Mouse (Mus musculus) heart, adult 2 months (tissue): ENCODE results near the gene Atxn7l1.

Source experiments
- CTCF ChIP-seq: fragments of 200-600 bp; IDR thresholded peaks from 2 replicates; pipeline ENCODE4 v1.8.1; 2022; ENCODE audit warnings: antibody characterized with exemption, mild to moderate bottlenecking, moderate library complexity
- EP300 ChIP-seq: fragments of 200-500 bp; IDR thresholded peaks from 2 replicates; pipeline ENCODE4 v1.6.1; 2011; ENCODE audit warnings: low read depth, low read length, control low read depth; ENCODE audit not compliant: insufficient read depth
- POLR2A ChIP-seq: fragments of 200-500 bp; IDR thresholded peaks from 2 replicates; pipeline ENCODE4 v1.6.1; 2011; ENCODE audit warnings: mild to moderate bottlenecking, low read depth, low read length, control low read depth; ENCODE audit not compliant: insufficient read depth

- no peak for TF ChIP-seq CTCF
- TF ChIP-seq EP300: no peak
- no peak for TF ChIP-seq POLR2A
Measured at GRCm38 (mm10) chr12:33174675-33175357, 27.3 kb downstream of the Atxn7l1 start.
